ENCODE assay signal across 20 mouse cellular contexts in the genomic region with DNA sequence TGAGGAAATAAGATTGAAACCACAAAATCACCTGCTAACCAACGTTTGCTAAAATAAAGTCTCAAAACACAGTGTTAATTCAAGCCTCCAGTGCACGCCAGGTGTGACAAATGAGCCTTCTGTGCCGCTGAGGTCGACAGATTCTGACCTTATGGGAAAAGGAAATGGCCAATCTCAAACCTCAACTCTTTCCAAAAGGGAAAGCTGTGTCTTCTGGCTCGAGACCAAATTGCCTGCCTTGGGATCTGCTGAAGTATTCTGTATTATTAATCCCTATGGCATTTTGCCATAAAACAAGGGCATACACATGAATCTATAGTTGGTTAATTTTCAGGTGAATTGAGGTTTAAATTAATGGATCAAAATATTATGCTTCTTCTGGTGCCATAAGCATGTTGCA.
DNase-seq lines count a peak whose midpoint lies in the region; ATAC-seq and TF ChIP-seq lines count a peak whose summit lies in the region.
"Had no signal": no experiment of that assay in that cellular context is flagged by ENCODE, and none has a peak within 500 bp of the region (broad histone marks: within the 10 kb centered on the region; RNA-seq: fewer than 3 reads in every experiment).

No protein-coding gene starts in this region.

- WGBS in limb, embryonic 13.5 days: 17% methylated on average over 5 of the region's 5 CpGs

- no peak overlapping the region for H3K4me2 ChIP-seq in limb, embryonic 13.5 days (replicated peaks)
- H3K4me2 ChIP-seq: intestine, embryonic 15.5 days; liver, embryonic 15.5 days; midbrain, embryonic 13.5 days had no signal

- no peaks in the 10 kb centered on the region for H3K27me3 ChIP-seq in limb, embryonic 13.5 days
- H3K27me3 ChIP-seq: intestine, embryonic 15.5 days; liver, embryonic 15.5 days; megakaryocyte, embryonic 14.5 days; midbrain, embryonic 13.5 days had no signal

- no peak overlapping the region for H3K27ac ChIP-seq in limb, embryonic 13.5 days
- H3K27ac ChIP-seq: hindbrain, embryonic 10.5 days; intestine, embryonic 15.5 days; liver, embryonic 15.5 days; midbrain, embryonic 13.5 days had no signal

- H3K4me3 ChIP-seq in limb, embryonic 13.5 days: no peak overlapping the region
- H3K4me3 ChIP-seq: hindbrain, embryonic 10.5 days; intestine, embryonic 15.5 days; liver, embryonic 15.5 days; megakaryocyte, embryonic 14.5 days; midbrain, embryonic 13.5 days had no signal

- no peak overlapping the region for H3K9ac ChIP-seq in limb, embryonic 13.5 days
- H3K9ac ChIP-seq: intestine, embryonic 15.5 days; liver, embryonic 15.5 days; midbrain, embryonic 13.5 days had no signal

- peak; percentile 51; the same call in 1 of the 2 replicates for ATAC-seq in limb, embryonic 13.5 days (ENCODE audit: low FRiP score, low read depth)
- ATAC-seq: CD4-positive, CD25-positive, alpha-beta regulatory T cell, adult 4 months; hindbrain, embryonic 16.5 days; intestine, embryonic 15.5 days; midbrain, embryonic 13.5 days had no signal

- DNase-seq in embryo, embryonic 10 days (ENCODE audit: low spot score): peak; percentile 8
- no peak for DNase-seq in embryo, embryonic 10.5 days (ENCODE audit: low spot score)
- DNase-seq in kidney, postnatal 4 days: peak; percentile 6 to 12
- DNase-seq in kidney, postnatal 10 days: no peak
- DNase-seq in brain, embryonic 14.5 days (ENCODE audit: low read depth): peak; percentile 43
- no peak for DNase-seq in layer of hippocampus, postnatal 14 days (ENCODE audit: low spot score in 2 of 2)
- DNase-seq: adrenal gland, postnatal 14 days; gastrocnemius, postnatal 14 days; heart, postnatal 14 days; kidney, adult 2 months; lung, postnatal 4 days; thymus, postnatal 4 days had no signal

- TF ChIP-seq POLR2A in brain, embryonic 14.5 days (IDR thresholded peaks at IDR 0.05; ENCODE audit: borderline replicate concordance, extremely low read depth, insufficient read depth, insufficient read length, poor library complexity, severe bottlenecking): no peak

- no peak for TF ChIP-seq CTCF in brain, embryonic 14.5 days (IDR thresholded peaks at IDR 0.05; ENCODE audit: borderline replicate concordance, extremely low read depth, insufficient read depth, insufficient read length)

- H3K36me3 ChIP-seq in limb, embryonic 13.5 days: no peaks in the 10 kb centered on the region
- H3K36me3 ChIP-seq: hindbrain, embryonic 10.5 days; intestine, embryonic 15.5 days; liver, embryonic 15.5 days; midbrain, embryonic 13.5 days had no signal

- H3K4me1 ChIP-seq in limb, embryonic 13.5 days: peaks cover 10% of the 10 kb centered on the region
- H3K4me1 ChIP-seq: hindbrain, embryonic 10.5 days; intestine, embryonic 15.5 days; liver, embryonic 15.5 days; megakaryocyte, embryonic 14.5 days; midbrain, embryonic 13.5 days had no signal

- H3K9me3 ChIP-seq in limb, embryonic 13.5 days: no peaks in the 10 kb centered on the region
- H3K9me3 ChIP-seq: hindbrain, embryonic 10.5 days; intestine, embryonic 15.5 days; liver, embryonic 15.5 days; midbrain, embryonic 13.5 days had no signal

Comparison
In these comparisons a context has a peak if more than half of its experiments do, and no peak if none do; other contexts are left out.
1. DNase-seq: peak in embryo, embryonic 10 days (single experiment), kidney, postnatal 4 days (2 of 2) and brain, embryonic 14.5 days (single experiment); none in embryo, embryonic 10.5 days (single experiment), kidney, postnatal 10 days (single experiment) and layer of hippocampus, postnatal 14 days (0 of 2).